Mouse (Mus musculus) adrenal gland, postnatal 4 days (tissue): Measurements from ENCODE around the gene Cirbp. TPM values are rescaled to one million over a fixed set of nuclear protein-coding genes. Genes with fewer than 3 reads are reported as not detected.

Experiments
- DNase-seq, 2 experiments: peaks; one replicate each; pipeline ENCODE4 v3.0.0; 2021 to 2022; ENCODE audit warnings: low spot score in 2 of 2, mixed read lengths in 2 of 2
- total RNA-seq, 2 experiments: library from RNA; stranded (reverse); gene quantifications; 2 replicates each; pipeline ENCODE4 v1.2.3; 2021

The Cirbp gene
- total RNA-seq, 2 experiments from 2014 or later, result 296 to 322 TPM

DNA sequence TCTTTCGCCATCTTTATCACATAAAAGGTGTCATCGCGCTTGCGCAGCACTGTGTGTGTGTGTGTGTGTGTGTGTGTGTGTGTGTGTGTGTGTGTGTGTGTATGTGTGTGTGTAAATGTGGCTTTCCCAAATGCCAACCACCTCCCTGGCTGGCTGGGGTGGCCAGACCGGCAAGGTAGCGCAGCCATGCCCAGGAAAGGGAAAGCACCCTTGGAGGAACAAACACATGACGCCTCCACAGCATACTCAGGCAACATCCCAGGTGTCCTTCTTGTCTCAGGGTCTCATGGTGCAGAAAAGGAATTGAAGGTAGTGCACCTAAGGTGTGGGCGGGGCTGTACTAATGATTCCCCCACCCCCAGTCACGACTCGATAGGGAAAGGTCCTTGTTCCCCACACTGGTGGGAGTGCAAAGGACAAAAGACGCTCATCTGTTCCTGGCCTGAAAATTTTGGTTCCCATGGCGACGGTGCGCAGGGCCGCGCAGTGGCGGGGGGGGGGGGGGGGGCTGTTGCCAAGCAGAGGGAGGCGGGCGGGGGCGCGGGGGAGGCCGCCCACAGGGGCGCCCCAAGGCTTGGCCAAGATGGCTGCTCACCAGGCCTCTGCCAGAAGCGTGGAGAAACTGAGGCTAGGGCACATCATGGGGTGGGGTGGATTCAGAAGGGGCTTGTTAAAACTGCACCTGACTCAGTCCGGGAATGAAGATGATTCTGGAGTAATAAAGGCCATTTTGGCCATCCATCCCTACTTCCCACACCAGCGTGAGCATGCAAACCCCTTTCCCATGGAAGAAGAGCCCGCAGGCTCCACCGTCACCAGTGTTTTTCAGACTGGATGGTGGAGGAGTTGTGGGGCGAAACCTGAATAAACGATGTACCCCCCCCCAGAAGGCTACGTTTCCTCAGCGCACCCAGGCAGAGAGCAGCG is 27.9 kb upstream of the Cirbp start:
- no peak for DNase-seq

DNA sequence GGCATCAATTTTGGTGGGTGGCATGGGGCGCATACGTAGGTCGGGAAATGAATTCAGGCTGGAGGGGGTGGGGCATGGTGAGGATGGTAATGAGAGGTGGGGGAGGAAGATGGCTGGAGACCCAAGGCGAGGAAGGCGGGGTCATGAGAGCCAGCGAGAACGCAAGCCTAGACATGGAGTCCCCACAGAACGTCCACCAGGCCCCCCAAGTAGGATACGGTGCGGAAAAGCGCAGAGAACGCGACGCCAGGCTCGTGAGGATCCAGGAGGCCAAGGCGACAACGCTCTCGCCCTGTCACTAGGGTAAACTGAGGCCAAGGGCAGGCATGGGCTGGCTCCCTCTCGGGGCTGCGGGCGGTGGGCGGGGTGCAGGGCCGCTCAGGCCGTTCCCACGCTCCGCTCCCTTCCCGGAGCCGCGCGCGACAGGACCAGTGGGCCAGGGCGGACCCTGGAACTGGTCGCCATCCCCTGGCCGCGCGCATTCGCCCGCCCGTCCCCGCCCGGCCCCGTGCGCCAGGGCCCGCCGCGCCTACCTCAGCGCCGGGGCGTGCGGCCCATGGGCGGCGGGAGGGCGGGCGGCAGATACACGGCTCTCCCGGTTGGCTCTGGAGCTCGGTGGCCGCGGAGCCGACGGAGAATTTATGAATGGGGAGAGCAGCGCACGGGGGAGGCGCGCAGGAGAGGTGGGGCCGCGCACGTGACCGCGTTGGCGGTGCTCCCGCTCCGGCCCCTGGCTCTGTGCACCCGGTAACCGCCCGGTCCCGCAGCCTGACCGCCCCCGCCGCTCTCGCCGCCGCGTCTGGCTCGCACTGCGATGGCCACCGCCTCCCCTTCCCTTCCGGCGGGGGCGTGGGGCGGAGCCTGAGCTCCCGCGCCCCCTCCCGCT is 27.0 kb upstream of the Cirbp start, which contains the start of gene Atp5d:
TSS of gene Atp5d (plus strand) at position 80 of the 886 bp plus-strand sequence.
- no peak for DNase-seq

DNA sequence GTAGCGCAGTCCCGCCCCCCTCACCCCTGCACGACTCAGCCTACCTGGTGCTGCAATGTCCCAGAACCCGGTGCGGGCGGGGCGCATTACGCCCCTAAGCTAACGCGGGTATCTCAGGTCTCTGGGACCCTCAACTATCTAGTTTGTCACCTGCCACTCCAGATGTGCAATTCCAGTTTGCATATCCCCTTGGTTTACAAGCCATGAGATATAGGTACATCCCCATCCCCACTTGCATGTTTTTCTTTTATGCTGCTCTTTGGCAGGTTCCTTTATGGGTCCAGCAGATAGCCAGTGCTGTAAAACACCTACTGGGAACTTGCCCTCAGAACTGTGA is 26.4 kb upstream of the Cirbp start:
- no peak for DNase-seq

DNA sequence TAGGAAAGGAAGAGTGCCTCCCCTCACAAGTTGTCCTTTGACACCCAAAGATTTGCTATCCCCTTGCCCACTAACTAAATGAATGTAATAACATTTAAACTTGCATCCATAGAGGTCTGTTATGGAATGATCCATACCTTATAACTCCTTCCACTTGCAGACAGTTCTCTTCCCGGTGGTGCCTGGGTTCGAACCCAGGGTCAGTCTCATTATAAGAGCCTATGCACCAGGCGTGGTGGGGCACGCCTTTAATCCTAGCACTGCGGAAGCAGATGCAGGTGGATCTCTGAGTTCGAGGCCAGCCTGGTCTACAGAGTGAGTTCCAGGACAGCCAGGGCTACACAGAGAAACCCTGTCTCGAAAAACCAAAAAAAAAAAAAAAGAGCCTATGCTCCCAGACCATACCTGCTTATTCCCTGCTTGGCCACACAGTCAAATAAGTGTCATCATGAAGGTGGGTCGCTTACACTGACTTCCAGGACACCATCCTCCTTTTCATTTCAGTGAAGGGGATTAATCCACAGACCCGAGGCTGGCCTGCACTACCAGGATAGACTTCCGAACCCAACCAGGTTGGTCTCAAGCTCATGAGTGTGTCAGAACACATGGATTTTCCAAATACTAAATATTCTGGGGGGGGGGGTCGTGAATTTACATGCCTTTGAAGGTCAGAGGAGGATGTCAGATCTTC is 25.7 kb upstream of the Cirbp start:
- no peak for DNase-seq

DNA sequence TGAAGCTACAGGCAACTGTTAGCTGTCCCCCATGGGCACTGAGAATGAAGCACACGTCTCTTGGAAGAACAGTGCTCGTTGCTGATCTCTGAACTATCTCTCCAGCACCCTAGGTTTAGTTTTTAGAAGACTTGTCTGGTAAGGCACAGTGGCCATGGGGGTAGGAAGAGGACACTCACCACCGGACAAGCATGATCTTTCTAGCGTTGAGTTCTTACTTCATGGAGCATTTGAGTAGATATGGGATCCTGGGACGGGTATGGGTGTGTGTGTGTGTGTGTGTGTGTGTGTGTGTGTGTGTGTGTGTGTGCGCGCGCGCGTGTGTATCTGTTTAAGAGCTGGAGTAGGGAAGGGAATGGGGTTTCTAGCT is 25.1 kb upstream of the Cirbp start, which contains the start of gene Cbarp:
TSS of gene Cbarp (minus strand) at position 170 of the 370 bp plus-strand sequence.
- DNase-seq, result no peak

DNA sequence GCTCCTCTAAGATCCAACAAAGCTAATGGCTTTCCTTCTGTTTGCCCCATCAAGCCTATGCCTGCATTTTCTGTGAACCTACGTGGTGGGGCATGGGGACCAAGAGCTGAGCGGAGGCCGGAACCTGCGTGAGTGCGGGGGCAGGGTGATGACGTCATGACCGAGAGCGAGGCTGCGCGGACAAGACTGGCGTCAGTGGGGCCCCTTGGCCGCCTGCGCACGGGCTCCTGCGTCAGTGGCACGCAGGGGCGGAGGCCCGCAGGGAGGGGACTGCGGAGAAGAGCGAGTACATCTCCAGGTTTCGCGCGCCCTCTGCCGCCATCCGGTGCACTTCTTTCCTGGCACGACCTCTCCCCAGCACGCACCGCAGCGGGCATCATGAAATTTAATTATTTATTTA is 24.5 kb upstream of the Cirbp start:
- peak; percentile 81 to 88 for DNase-seq

DNA sequence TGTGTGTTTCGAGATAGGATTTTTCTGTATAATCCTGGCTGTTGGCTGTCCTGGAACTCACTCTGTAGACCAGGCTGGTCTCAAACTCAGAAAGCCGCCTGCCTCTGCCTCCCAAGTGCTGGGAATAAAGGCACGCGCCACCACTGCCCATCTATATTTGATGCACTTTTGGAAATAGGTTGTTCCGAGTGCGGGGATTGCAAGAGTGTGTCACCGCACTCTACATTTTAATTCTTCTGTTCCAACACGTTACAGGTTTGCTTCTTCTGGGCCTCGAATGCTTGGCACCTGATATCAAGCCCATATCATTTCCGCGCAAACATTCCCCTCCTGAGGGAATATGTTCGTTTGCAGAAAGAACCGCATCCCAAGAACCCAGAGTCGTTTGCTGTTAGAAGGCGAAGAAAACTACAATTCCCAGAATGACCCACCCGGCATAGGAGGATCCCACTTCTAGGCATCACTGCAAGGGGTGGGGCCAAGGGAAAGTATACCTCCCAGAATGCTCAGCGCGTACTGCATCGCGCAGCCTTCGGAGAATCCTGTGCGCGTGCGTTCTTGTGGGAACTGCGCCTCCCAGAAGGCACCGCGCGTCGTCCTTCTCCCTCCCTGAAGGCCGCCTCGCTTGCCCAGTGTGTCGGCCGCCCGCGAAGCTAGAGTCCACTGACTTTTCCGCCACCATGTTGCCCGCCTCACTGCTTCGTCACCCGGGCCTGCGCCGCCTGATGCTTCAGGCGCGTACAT is 23.8 kb upstream of the Cirbp start:
- DNase-seq, result peak; percentile 60 to 84

DNA sequence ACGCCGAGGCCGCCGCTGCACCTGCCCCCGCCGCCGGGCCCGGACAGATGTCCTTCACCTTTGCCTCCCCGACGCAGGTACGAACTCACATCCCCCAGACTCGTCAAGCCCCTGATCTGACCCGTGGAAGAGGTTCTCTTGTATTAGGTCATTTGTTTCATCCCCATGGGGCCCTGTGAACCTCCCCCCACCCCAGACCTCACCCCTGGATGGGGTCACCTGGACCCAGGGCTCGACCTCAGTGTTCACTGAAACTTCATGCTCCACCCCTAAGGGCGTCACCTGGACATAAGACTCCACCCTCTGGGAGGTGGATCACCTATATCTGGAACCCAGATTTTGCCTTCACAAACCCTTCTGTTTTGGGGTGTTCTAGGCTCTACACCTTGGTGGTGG is 23.3 kb upstream of the Cirbp start:
- no peak for DNase-seq

DNA sequence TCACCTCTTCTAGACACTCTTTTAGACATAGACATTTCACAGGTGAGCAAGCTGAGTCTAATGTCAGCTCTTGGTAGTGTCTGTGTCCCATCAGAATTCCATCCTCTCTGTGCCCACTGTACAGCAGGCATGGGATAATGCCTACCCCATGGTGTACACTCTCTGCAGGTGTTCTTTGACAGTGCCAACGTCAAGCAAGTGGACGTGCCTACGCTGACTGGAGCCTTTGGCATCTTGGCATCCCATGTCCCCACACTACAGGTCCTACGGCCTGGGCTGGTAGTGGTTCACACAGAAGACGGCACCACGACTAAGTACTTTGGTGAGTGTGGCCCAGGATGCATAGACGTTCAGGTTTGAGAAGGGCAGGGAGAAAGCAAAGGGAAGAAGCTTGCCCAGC is 22.1 kb upstream of the Cirbp start:
- no peak for DNase-seq

DNA sequence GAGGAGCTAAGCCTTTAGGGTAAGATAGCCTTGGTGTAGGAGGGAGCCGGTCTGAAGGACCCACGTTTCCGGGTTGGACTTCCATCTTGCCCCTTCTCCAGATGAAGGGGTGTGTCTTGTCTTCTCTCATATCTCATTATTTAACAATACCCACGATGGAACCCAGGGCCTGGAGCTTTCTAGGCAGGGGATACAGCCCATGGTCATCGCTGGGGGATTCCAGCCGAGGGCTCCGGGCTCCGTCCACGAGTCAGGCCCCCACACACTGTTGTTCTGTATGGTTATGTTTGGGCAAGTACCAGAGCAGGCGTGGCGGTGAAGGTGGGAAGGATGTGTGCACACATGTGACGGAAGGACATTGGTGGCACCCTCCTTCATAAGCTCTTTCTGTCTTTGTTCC is 21.6 kb upstream of the Cirbp start:
- DNase-seq, result no peak

DNA sequence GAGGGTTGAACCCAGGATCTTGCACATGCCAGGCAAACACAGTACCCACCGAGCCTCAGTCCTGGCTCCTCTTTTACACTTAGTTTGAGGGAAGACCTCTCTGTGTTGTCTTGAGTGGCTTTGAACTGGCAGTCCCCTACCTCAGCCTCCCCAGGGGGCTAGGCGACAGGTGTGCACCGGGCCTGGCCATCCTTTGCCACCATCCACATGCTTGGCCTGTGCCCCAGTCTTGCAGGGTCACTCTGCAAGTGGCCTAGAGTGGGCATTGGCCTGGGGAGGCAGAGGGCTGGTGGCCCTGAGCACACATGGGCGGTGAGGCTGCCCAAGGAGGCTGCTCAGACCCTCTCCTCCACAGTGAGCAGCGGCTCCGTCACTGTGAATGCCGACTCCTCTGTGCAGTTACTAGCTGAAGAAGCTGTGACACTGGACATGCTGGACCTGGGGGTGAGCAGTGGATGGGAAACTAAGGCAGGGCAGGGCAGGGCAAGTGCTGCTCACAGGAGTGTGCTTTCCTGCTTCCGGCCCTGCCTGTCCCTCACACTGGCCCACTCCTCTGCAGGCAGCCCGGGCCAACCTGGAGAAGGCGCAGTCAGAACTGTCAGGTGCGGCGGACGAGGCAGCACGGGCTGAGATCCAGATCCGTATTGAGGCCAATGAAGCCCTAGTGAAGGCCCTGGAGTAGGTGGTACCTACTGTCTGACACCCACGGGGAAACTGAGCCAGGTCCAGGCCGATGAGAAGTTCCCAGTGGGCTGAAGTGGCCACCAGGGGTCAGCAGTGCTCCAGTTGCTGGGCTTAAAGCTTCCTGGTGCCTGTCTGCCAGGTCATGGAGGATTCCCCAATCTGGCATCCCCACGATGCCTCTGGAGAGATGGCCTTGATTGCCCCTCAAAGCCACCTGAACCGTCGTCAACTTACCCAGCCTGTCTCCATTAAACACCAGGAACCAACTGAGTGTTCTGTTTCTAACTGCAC is 20.6 kb upstream of the Cirbp start:
- DNase-seq, result no peak

DNA sequence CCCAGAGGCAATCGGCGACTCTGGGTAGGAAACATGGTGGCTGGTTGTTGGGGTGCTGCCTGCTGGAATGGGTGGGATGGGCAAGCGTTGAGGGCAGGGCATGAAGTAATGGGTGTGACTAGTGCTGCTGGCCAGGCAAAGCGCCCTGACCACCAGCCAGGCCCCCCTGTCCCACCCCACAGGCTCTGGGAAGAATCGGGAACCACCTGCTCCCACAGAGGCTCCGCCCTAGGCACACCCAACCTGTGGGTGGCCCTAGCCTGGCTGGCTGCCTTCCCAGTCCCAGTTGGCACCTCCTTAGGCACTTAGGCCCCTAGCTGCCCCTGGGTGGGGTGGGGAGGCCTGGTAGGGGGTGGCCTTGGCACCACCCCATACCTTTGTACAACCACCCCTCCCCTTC is 19.9 kb upstream of the Cirbp start:
- DNase-seq, result no peak

DNA sequence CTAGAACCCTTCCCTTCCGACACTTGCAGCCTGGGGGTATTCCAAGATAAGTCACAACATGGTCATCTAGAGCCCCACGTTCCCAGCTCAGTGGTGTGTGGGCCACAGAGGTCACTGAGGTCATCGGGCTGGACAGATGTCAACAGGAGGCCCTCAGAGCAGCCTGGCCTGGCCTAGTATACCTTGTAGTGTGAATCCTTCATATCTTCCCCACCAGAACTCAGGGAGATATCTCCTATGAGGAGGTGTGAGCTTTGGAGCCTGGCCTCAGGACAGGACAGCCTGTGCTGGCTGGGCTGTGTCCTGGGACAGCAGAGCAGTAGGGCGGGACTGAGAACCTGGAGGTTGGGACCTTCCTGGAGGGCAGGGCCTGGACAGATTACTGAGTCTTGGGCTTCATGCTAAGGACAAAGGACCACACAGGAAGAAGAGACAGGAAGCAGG is 19.2 kb upstream of the Cirbp start:
- no peak for DNase-seq

DNA sequence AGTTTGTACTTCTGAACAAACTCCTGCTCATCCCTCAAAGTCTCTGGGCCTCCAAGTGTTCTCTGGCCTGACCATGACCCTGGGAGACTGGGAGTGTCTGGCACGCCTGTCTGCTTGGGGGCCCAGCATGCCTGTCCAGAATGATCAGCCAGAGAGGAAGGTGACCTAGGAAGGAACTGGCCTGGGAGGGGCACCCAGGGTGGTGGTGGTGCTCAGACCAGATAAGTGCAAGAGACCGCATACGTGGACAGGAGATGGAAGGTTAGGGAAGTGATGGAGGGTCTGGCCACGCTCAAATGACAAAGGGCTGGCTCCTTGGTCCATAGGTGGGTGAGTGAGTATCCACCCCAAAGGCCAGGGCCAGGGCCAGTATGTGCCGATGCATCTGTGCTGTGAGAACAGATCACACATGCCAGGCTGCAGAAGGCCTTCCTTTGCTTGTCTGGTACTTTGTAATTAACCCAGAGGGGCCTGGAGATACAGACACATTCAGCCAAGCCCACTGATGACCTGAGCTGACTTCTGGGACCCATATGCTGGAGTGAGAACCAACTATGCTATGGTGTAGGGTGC is 18.6 kb upstream of the Cirbp start:
- DNase-seq, result no peak

DNA sequence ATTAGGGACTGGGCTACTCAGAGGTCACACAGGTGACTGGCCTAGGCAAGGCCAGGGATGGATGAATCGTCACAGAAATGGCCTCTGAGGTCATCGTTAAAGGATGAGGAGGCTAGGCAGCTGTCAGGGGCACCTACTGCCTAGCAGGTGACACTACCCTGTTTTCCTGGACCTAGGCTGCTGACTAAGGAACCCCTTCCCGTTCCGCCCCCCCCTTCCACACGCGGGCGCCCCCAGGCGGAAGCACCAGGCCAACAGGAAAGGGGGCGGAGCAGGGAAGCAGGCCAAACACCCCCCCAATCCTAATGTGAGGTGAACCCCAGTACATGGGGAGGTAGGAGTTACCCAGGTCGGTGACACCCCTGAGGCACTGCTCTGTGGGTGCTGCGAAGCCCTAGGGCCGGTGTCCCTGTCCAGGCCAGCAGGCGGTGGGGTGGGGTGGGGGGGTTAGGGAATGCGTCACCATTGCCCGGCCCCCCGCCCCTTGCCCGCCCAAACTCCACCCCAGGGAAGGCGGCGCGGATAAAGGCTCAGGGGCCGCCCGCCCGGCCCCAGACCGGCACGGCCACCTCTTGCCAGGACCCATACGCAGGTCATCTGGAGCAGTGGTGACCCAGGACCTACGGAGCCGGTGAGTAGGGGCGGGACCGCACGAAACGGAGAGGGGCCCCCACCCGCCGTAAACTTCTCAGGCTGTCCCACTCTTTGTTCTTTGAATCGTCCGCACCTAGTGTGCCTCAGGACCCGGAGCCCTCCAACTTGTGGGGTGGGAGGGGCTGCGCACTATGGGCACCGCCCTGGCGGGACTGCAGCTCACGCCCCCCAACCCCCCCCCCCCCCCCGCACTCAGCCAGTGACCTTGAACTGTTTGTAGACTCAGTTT is 17.8 kb upstream of the Cirbp start, which contains the start of gene Midn:
TSS of gene Midn (plus strand) at position 554 of the 883 bp plus-strand sequence.
- DNase-seq, result peak; percentile 78 to 81

DNA sequence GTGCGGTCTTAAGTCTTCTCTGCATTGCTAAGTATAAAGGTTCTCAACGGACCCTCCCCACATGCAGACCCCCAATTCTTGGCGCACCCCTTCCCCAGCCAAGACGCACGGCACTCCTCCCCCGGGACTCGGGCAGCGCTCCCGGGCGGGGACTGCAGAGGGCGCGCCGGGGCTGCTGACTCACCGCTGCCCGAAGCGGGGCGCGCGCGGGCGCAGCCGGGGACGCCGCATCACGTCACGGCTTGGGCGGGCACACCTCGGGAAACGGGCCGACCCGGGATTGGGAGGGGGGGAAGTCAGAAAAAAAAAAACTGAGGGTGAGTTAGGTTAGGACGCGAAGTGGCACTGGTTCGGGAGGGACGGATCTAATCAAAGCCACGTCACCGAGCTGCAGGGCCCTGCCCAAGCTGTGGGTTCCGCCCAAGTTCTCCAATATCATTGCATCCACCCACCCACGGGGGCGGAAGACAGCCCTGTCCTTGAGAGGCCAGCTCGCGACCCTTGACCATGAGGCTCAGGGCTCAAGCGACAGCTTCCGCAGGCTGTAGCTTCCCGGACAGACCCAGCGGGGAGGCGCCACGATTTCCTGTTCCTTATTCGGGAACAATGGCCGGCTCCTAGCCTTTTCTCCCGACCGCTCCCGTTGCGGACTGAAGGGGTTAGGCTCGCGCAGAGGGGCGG is 17.0 kb upstream of the Cirbp start:
- DNase-seq, result peak; percentile 92 to 93
